Mouse (Mus musculus): ENCODE results near the gene Actg1. TPM values are rescaled to one million over a fixed set of nuclear protein-coding genes. Genes with fewer than 3 reads are reported as not detected.

Actg1 gene
- polyA plus RNA-seq, 1 experiment from 2014 or later: 3,148 TPM

DNA sequence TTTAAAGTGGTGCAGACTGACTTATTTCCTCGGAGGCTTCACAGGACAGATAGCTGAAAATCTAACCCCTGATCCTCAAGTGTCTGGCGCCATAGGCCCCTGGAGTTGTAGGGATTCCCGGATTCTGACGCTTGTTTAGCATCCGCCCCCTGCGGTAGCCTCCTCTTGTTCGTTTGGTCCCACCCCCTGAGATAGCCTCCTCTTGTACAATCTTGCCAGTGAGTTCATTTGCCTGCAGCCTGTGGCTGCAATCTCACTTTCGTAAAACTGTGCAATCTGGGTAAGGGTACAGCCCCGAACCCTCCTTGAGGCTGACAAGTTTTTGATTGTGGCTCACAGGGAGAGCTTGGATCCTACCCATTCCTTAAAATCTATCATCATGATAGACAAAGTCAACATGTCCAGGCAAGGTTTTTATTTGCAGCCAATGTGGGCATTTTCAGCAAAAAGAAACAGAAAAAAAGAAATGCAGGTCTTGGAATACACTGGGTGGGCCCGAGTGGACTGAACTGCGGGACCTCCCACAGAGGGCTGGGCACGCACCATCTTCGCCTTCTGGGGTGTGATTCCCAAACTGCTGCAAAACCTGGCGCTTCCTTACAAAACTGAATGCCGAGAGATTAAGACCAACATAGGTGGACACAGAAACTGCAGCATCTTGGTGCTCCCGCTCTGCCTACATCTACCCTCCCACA lies 33.5 kb downstream of the Actg1 start:
- Histone ChIP-seq H3K4me3 (peak overlapping the region; percentile 47; the same call in 1 of the 2 replicates), H3K4me2 (replicated peaks) (peak overlapping the region; percentile 72), H3K4me1 (peaks cover 41% of the 10 kb centered on the region), H3K27ac (peak overlapping the region; percentile 98), H3K9ac (no peak overlapping the region), H3K36me3 (no peaks in the 10 kb centered on the region), H3K9me3 (no peaks in the 10 kb centered on the region), H3K27me3 (no peaks in the 10 kb centered on the region)
- WGBS: 43% methylated on average over 16 of the region's 16 CpGs
- no peak for ATAC-seq (ENCODE audit: insufficient number of reproducible peaks, insufficient read depth, low FRiP score, low TSS enrichment)

DNA sequence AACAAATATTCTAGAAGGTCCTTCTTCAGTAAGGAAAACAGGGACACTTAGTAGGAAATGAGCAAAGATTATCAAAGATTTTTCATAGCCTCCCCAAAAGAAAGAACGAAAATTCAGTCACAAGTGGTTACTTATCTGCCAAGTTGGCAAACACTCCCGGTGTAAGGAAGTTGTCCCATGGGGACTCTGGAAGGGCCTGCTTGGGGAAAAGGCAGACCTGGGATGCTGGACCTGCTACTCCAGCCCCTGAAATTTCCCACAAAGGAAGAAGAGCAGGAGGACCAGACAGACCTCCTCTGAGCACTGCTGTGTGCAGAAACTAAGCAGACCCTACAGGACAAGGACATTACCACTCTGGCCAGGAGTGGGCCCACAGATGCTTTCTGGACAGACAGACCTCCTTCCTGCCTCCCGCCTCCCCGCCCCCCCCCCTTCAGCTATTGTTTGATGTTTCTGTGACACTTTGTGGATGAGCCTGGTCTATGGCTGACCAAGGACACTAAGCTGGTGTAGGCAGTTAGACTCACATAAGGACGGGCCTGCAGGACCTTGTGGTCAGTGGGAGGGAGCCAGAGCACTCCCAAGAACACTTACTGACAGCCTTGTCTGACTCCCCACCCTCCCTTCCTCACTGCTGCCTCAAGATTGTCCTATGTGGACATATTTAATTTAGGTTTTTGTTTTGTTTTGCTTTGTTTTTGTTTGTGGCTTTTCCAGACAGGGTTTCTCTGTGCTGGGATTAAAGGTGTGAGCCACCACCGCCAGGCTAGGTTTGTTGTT lies 34.2 kb downstream of the Actg1 start:
- Histone ChIP-seq H3K4me1 (peaks cover 41% of the 10 kb centered on the region), H3K4me2 (replicated peaks) (no peak overlapping the region), H3K27me3 (no peaks in the 10 kb centered on the region), H3K36me3 (no peaks in the 10 kb centered on the region), H3K27ac (no peak overlapping the region), H3K9ac (no peak overlapping the region), H3K4me3 (no peak overlapping the region), H3K9me3 (no peaks in the 10 kb centered on the region)
- no peak for ATAC-seq (ENCODE audit: insufficient number of reproducible peaks, insufficient read depth, low FRiP score, low TSS enrichment)
- 55% methylated on average over 6 of the region's 6 CpGs for WGBS

DNA sequence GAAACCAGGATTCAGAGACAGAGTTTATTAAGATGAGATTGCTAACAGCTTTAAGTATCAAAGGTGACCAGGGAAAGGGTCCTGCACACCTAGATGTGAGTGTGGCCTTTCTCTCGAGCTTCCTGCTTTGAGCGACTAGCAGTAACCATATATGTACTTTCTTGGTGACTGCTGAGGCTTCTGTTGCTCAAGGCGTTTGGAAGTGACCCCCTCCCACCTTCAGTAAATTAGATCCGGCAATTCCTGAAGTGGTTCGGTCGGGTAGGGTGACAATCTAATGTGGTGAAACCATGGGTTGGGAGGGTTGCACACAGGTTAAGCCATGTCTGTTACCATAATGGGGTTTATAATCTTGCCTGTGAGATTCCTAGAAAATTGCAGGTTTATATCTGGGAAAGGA lies 36.3 kb downstream of the Actg1 start:
- WGBS: 43% methylated on average over 6 of the region's 6 CpGs
- H3K4me2 ChIP-seq (replicated peaks): no peak overlapping the region
- H3K9me3 ChIP-seq: no peaks in the 10 kb centered on the region
- H3K4me1 ChIP-seq: peaks cover 49% of the 10 kb centered on the region
- H3K27ac ChIP-seq: peak overlapping the region; percentile 83
- no peak overlapping the region for H3K9ac ChIP-seq
- H3K27me3 ChIP-seq: no peaks in the 10 kb centered on the region
- no peak for ATAC-seq (ENCODE audit: insufficient number of reproducible peaks, insufficient read depth, low FRiP score, low TSS enrichment)
- H3K4me3 ChIP-seq: no peak overlapping the region
- no peaks in the 10 kb centered on the region for H3K36me3 ChIP-seq

GRCm38 (mm10) chr11:120311561-120311960 lies 36.8 kb downstream of the Actg1 start:
- Histone ChIP-seq H3K9ac (peak overlapping the region; percentile 52), H3K27ac (peak overlapping the region; percentile 83), H3K4me3 (peak overlapping the region; percentile 23), H3K27me3 (no peaks in the 10 kb centered on the region), H3K4me1 (peaks cover 49% of the 10 kb centered on the region), H3K4me2 (replicated peaks) (peak overlapping the region; percentile 51), H3K9me3 (no peaks in the 10 kb centered on the region), H3K36me3 (no peaks in the 10 kb centered on the region)
- ATAC-seq (ENCODE audit: insufficient number of reproducible peaks, insufficient read depth, low FRiP score, low TSS enrichment): no peak
- 39% methylated on average over 10 of the region's 10 CpGs for WGBS

- peak; percentile 89 for ATAC-seq (ENCODE audit: insufficient number of reproducible peaks, insufficient read depth, low FRiP score, low TSS enrichment)
- no peaks in the 10 kb centered on the region for H3K9me3 ChIP-seq
- WGBS: 4% methylated on average over 45 of the region's 45 CpGs
- no peaks in the 10 kb centered on the region for H3K27me3 ChIP-seq
- H3K36me3 ChIP-seq: no peaks in the 10 kb centered on the region
- H3K9ac ChIP-seq: peak overlapping the region; percentile 52
- H3K4me3 ChIP-seq: peak overlapping the region; percentile 23
- H3K4me1 ChIP-seq: peaks cover 56% of the 10 kb centered on the region
- peak overlapping the region; percentile 51 for H3K4me2 ChIP-seq (replicated peaks)
- peak overlapping the region; percentile 83 for H3K27ac ChIP-seq
Observed at GRCm38 (mm10) chr11:120310813-120311312, 37.5 kb downstream of the Actg1 start.

DNA sequence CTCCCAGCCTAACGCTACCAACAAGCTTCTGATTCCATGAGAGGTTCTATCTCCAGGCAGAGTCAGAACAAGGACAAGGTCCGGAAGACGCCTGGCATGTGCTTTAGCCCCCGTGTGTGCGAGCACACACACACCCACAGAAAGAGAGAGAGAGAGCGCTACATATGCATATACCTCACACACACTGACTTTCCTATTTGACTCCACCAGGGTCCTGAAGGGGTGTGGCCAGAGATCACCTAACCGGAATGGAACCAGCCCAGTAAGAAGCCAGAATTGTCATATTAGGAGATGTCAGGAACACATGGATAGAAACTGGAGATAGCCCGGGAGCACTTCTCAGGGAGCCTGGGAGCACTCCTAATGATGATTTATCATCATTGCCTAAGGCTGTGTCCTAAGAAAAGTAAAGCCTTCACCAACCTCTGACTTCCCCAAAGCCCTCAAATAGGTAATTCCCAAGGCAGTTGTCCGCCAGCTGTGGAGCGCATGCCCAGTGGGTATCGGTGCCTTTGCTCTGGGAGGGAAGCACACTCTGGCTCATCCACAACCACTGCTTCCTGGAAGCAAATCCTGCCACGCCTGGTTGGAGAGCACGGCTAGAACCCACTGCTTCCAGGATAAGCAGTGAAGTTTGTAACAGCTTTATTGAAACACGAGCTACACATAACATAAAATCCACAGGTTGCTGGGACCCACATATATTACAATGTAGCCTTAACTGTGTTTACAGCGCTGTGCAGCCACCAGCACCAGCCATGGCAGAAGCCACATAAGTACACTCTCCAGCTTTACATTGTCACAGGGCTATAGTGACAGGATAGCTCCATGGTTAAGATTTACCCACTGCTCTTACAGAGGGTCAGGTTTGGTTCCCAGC lies 39.7 kb downstream of the Actg1 start:
- ATAC-seq (ENCODE audit: insufficient number of reproducible peaks, insufficient read depth, low FRiP score, low TSS enrichment): no peak
- no peak overlapping the region for H3K27ac ChIP-seq
- H3K4me3 ChIP-seq: no peak overlapping the region
- no peak overlapping the region for H3K9ac ChIP-seq
- no peaks in the 10 kb centered on the region for H3K36me3 ChIP-seq
- H3K4me1 ChIP-seq: peaks cover 59% of the 10 kb centered on the region
- WGBS: 48% methylated on average over 15 of the region's 15 CpGs
- H3K9me3 ChIP-seq: no peaks in the 10 kb centered on the region
- no peak overlapping the region for H3K4me2 ChIP-seq (replicated peaks)
- H3K27me3 ChIP-seq: no peaks in the 10 kb centered on the region

DNA sequence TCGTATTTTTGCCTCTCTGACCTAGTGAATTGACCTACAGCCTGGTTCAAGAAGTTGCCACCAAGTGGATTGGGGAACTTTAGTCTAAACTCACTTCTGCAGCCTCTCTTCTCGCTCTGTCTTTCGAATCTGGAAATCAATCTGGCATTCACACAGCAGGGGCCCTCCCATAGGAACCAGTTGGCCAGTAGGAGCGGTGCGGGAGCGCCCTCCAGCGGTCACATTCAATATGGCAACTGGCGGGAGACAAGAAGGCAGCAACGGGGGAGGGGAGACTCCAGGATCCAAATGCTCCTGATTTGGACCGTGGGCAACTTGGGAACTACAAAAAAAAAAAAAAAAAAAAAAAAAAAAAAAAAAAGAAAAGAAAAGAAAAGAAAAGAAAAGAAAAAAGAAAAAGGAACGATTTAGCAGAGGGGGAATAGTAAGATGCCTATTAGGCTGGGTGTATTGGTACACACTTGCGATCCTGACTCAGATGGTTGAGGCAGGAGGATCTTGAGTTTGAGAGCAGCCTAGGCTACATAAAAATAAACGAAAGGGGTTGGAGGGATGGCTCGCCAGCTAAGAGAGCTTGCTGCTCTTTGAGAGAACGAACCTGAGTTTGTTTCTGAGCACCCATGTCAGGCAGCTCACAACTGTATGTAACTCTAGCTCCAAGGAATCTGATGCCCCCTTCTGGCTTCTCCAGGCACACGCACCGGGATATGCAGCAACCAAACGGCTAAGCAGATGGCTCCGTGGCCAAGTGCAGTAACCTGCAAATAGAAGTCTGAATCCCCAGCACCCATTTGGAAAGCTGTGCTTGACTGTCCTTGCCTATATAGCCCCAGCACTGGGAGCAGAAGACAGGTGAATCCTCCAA lies 40.5 kb downstream of the Actg1 start:
- Histone ChIP-seq H3K36me3 (no peaks in the 10 kb centered on the region), H3K27me3 (no peaks in the 10 kb centered on the region), H3K4me2 (replicated peaks) (no peak overlapping the region), H3K9ac (no peak overlapping the region), H3K27ac (peak overlapping the region; percentile 26; the same call in 1 of the 2 replicates), H3K9me3 (no peaks in the 10 kb centered on the region), H3K4me3 (no peak overlapping the region), H3K4me1 (peaks cover 56% of the 10 kb centered on the region)
- no peak for ATAC-seq (ENCODE audit: insufficient number of reproducible peaks, insufficient read depth, low FRiP score, low TSS enrichment)
- 6% methylated on average over 19 of the region's 19 CpGs for WGBS

DNA sequence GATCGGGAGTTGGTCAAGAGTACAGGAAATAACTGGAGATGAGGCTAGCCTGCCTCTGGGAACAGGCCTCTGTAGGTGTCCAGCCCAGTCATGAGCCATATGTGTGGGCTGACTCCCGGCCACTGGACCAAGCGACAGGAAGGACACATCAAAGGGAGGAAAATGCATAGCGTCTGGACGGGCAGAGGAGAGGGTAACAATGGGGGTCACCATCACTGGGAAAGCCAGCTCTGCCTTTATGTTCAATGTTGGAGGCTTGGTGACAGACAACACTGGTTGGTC lies 41.3 kb downstream of the Actg1 start:
- 10% methylated on average over 5 of the region's 5 CpGs for WGBS

GRCm38 (mm10) chr11:120306366-120307131 lies 41.8 kb downstream of the Actg1 start:
- Histone ChIP-seq H3K4me3 (peak overlapping the region; percentile 42; the same call in 1 of the 2 replicates), H3K4me2 (replicated peaks) (peak overlapping the region; percentile 60), H3K27ac (peak overlapping the region; percentile 1; the same call in 1 of the 2 replicates), H3K36me3 (no peaks in the 10 kb centered on the region), H3K9ac (peak overlapping the region; percentile 43; the same call in 1 of the 2 replicates), H3K27me3 (no peaks in the 10 kb centered on the region), H3K4me1 (peaks cover 51% of the 10 kb centered on the region), H3K9me3 (no peaks in the 10 kb centered on the region)
- ATAC-seq (ENCODE audit: insufficient number of reproducible peaks, insufficient read depth, low FRiP score, low TSS enrichment): no peak
- WGBS: 39% methylated on average over 12 of the region's 12 CpGs

More for the DNA sequence above, 41.3 kb downstream of the Actg1 start:
- Histone ChIP-seq H3K4me3 (no peak overlapping the region), H3K27me3 (no peaks in the 10 kb centered on the region), H3K36me3 (no peaks in the 10 kb centered on the region), H3K4me1 (peaks cover 56% of the 10 kb centered on the region), H3K27ac (peak overlapping the region; percentile 1; the same call in 1 of the 2 replicates), H3K9me3 (no peaks in the 10 kb centered on the region), H3K4me2 (replicated peaks) (no peak overlapping the region), H3K9ac (no peak overlapping the region)
- ATAC-seq (ENCODE audit: insufficient number of reproducible peaks, insufficient read depth, low FRiP score, low TSS enrichment): no peak

Data from embryonic facial prominence, embryonic 12.5 days (tissue).